Mouse (Mus musculus) gastrocnemius, postnatal 36 days (tissue): ENCODE measurements around the gene Gm39653. TPM values are rescaled to one million over a fixed set of nuclear protein-coding genes. Genes with fewer than 3 reads are reported as not detected.
"Not testable (repeated sequence)": the region's sequence is repeated elsewhere in the genome, so short reads cannot be mapped to it uniquely, and the experiment has no call there.

ENCODE experiments used
- DNase-seq, 2 experiments: peaks; one replicate each; pipeline ENCODE4 v3.0.0; 2022
- intact Hi-C: fragments of 180-260 bp; cut with DNase I; formaldehyde crosslinking; loops from one replicate; pipeline ENCODE4 v1.15.1; 2025
- long read RNA-seq, 2 experiments: library from polyadenylated mRNA; stranded (forward); transcript quantifications; one replicate each; pipeline ENCODE4 v2.0.0; 2021
- total RNA-seq, 2 experiments: library from RNA; stranded (reverse); gene quantifications; 2 replicates each; pipeline ENCODE4 v1.2.3; 2021

Gene Gm39653
- not detected for total RNA-seq
- long read RNA-seq, experiment 1, result 0 reads
- long read RNA-seq, experiment 2, result 0 reads

GRCm38 (mm10) chr1:63615668-63616067, at the start of gene Gm39653:
Gm39653 (plus strand) TSS chr1:63615968.
- intact Hi-C loops, result no loop called here
- DNase-seq, result no peak

- intact Hi-C loops, result no loop called here
- no peak for DNase-seq
These were observed 49.3 kb upstream of the Gm39653 start for GRCm38 (mm10) chr1:63566501-63566900.

- intact Hi-C loops, result no loop called here
- no peak for DNase-seq
These were observed 48.7 kb upstream of the Gm39653 start for GRCm38 (mm10) chr1:63567031-63567430.

- no peak for DNase-seq
- intact Hi-C loops, result no loop called here
These were observed 43.5 kb upstream of the Gm39653 start for GRCm38 (mm10) chr1:63572229-63572628.

GRCm38 (mm10) chr1:63573432-63573831, 42.3 kb upstream of the Gm39653 start:
- intact Hi-C loops, result no loop called here
- DNase-seq, result no peak

DNA sequence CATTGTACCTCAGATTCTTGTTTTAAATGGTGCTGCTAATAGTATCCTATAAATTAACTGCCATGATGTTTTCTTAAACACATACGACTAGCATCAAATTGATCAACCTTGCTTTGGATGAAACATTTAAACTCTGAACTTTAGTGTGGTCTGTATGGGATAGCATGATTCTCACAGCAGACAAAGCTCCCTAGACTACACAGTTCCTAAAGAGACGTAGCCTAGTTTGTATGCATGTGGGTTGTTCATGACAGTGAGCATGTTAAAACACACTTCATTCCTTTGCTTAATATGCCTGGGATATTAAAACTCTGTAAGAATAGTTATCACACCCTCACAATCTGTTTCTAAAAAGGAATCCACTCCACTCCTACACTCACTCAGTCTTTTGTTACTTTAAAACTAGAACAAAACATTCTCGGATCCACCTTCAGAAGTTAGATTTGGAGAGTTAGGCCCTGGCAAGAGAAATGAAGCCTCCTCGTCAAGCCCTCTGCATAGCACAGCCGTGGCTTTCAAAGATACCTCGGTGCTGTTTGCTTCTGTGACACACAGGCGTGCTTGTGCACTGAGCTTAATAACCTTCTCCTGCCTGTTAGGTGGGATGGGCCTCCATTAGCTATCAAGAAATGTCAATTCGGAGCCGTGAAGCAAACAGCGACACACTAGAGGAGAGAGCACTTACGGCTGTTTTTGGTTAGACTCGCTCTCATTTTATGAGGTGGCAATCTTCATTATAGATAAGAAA, 41.7 kb upstream of the Gm39653 start:
- no peak for DNase-seq
- intact Hi-C loops, result no loop called here

- DNase-seq, result no peak
- intact Hi-C loops, result no loop called here
These were observed 39.0 kb upstream of the Gm39653 start for GRCm38 (mm10) chr1:63576803-63577202.

- no peak for DNase-seq
- intact Hi-C loops, result no loop called here
These were observed 36.6 kb upstream of the Gm39653 start for GRCm38 (mm10) chr1:63579153-63579552.

DNA sequence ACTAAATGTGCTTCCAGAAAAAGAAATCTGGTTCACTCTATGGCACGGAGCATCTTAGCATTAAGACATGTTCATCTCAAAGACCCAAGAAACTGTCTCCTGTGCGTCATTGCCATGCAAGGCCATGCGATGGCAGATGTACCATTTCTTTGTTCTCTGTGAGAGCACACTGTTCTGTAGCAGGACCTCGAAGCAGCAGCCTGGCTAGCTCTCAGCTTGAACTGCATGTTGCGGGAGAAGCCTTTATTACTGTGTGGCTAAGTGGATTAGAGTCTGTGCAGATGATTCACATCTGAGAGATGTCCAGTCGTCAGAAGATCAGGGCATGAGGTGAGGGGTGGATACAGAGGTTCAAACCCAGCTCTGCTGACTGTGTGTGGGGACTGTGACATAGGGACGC, 28.9 kb upstream of the Gm39653 start:
- DNase-seq, result no peak
- intact Hi-C loops, result no loop called here

- no peak for DNase-seq
- intact Hi-C loops, result no loop called here
These were observed 11.8 kb upstream of the Gm39653 start for GRCm38 (mm10) chr1:63603870-63604500.

DNA sequence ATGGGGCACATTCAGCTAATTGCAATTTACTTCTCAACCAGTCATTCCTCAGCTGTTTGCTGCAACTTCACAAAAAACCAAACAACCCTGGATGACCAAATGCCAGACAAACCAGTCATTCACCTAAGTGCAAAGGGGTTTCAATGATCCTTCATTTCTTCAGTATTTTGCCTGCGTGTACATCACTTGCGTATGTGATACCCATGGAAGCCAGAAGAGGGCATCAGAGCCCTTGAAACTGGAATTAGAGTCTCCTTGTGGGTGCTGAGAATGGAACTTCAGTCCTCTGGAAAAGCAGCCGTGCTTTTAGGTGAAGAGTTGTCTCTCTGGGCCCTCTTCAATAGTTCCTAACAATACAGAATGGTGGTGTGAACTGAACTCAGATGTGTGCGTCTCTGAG, 6.2 kb upstream of the Gm39653 start:
- intact Hi-C loops, result no loop called here
- DNase-seq, result no peak

- no peak for DNase-seq
These were observed 1.2 kb upstream of the Gm39653 start for GRCm38 (mm10) chr1:63614594-63614993.

GRCm38 (mm10) chr1:63628211-63628610, 12.4 kb downstream of the Gm39653 start:
- peak; percentile 33 to 52 for DNase-seq
- intact Hi-C loops, result no loop called here

More at GRCm38 (mm10) chr1:63614594-63614993, 1.2 kb upstream of the Gm39653 start:
- intact Hi-C loops, result no loop called here

DNA sequence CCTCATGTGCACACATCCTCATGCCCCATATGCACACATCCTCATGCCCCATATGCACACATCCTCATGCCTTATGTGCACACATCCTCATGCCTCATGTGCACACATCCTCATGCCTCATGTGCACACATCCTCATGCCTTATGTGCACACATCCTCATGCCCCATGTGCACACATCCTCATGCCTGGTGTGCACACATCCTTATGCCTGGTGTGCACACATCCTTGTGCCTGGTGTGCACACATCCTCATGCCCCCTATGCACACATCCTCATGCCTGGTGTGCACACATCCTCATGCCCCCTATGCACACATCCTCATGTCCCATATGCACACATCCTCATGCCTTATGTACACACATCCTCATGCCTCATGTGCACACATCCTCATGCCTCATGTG, 14.6 kb downstream of the Gm39653 start:
- DNase-seq, intact Hi-C loops: not testable (repeated sequence)

DNA sequence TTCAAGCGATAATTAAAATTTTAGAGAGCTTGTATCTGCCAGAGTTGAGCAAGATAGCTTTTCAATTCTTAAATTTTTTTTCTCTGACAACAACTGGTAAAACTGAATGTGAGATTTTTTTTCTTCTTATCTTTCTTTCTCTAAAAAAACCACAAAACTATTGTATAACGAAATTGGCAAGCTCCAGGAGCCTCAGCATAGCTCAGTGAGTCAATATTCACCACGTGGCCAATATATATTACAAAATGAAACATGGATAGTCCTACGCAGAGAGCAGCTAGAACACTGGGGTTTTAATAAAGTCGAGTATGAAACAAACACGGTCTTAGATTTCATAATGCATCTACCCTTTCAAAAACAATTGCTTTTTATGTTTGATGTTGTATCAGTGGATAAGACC, 24.2 kb downstream of the Gm39653 start:
- no peak for DNase-seq
- intact Hi-C loops, result no loop called here

GRCm38 (mm10) chr1:63658016-63658415, 42.2 kb downstream of the Gm39653 start:
- no peak for DNase-seq
- intact Hi-C loops, result loop anchor here (2.0 to 10.0 kb wide), 2 partner anchors 253 to 791 kb away; no protein-coding TSS in a partner anchor

DNA sequence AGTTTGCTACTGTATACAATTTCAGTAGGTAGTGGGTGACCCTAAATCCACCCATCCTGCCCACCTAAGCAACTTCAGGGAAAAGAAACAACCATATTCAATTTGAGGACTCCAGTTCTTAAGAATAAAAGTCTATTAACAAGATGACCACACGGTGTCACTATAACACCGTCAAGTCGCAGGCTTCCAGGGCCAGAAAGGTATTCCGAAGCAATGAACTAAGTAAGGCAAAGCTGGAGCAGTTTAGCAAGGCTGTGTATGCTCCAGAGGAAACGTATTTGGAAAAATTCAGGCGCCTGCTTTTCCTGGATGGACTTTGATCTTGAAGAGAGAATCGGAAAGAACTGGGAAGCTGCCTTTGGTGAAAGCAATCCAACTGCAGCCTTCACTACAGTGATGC, 43.8 kb downstream of the Gm39653 start:
- DNase-seq, result no peak

GRCm38 (mm10) chr1:63666089-63666488, 50.3 kb downstream of the Gm39653 start:
- intact Hi-C loops, result loop anchor here (10.0 kb wide), 2 partner anchors 289 to 1339 kb away; no protein-coding TSS in a partner anchor
- no peak for DNase-seq

More for the DNA sequence above, 43.8 kb downstream of the Gm39653 start:
- intact Hi-C loops, result loop anchor here (2.0 to 10.0 kb wide), 2 partner anchors 255 to 789 kb away; no protein-coding TSS in a partner anchor

- DNase-seq, result no peak
- intact Hi-C loops, result loop anchor here (10.0 kb wide), 2 partner anchors 287 to 1337 kb away; no protein-coding TSS in a partner anchor
These were observed 51.6 kb downstream of the Gm39653 start for GRCm38 (mm10) chr1:63667201-63667948.

GRCm38 (mm10) chr1:63667949-63668851, 52.4 kb downstream of the Gm39653 start:
- no peak for DNase-seq
- intact Hi-C loops, result loop anchor here (2.0 to 10.0 kb wide), 3 partner anchors 287 to 1337 kb away; no protein-coding TSS in a partner anchor
